Mouse (Mus musculus) heart, embryonic 13.5 days (tissue): Measurements from ENCODE around the gene Gm5134. TPM values are rescaled to one million over a fixed set of nuclear protein-coding genes. Genes with fewer than 3 reads are reported as not detected.

Experiments used
- ATAC-seq: fragments of 200-750 bp; cut with Nextera tagmentation; 2 replicates; pipeline ENCODE4 v1.8.0; 2017; ENCODE audit warnings: moderate TSS enrichment; ENCODE audit not compliant: insufficient number of reproducible peaks, low FRiP score, low TSS enrichment; ENCODE audit errors: extremely low read depth
- H3K27ac ChIP-seq: fragments of 300-500 bp; sonication (generic); replicated peaks from 2 replicates; pipeline ENCODE4 v1.5.1; 2015; ENCODE audit warnings: moderate library complexity, mild to moderate bottlenecking, inconsistent platforms
- H3K27me3 ChIP-seq: fragments of 300-500 bp; sonication (generic); replicated peaks from 2 replicates; pipeline ENCODE4 v1.6.1; 2015; ENCODE audit warnings: mild to moderate bottlenecking, inconsistent platforms
- H3K36me3 ChIP-seq: fragments of 300-500 bp; sonication (generic); 2 replicates; pipeline ENCODE4 v1.6.1; 2015; ENCODE audit warnings: mild to moderate bottlenecking, inconsistent platforms
- H3K4me1 ChIP-seq: fragments of 300-500 bp; sonication (generic); 2 replicates; pipeline ENCODE4 v1.6.1; 2015; ENCODE audit warnings: inconsistent platforms
- H3K4me2 ChIP-seq: fragments of 300-500 bp; sonication (generic); 2 replicates; pipeline ENCODE4 v1.6.1; 2015; ENCODE audit warnings: inconsistent platforms, mild to moderate bottlenecking, moderate library complexity
- H3K4me3 ChIP-seq: fragments of 300-500 bp; sonication (generic); 2 replicates; pipeline ENCODE4 v1.5.1; 2015; ENCODE audit warnings: moderate library complexity, mild to moderate bottlenecking, inconsistent platforms
- H3K9ac ChIP-seq: fragments of 300-500 bp; sonication (generic); 2 replicates; pipeline ENCODE4 v1.6.1; 2015; ENCODE audit warnings: inconsistent platforms, mild to moderate bottlenecking, moderate library complexity
- H3K9me3 ChIP-seq: fragments of 300-500 bp; sonication (generic); 2 replicates; pipeline ENCODE4 v1.6.1; 2016; ENCODE audit warnings: inconsistent platforms
- WGBS: fragments of 180-500 bp; shearing (Covaris S2); methylation state at CpG from one replicate; pipeline ENCODE4 v1.1.7; 2015; ENCODE audit warnings: mixed read lengths; 5-methylcytosine and 5-hydroxymethylcytosine counted together
- polyA plus RNA-seq: library from polyadenylated mRNA; unstranded; fragments of >200 nt; fragmentation: Nextera tagmentation; extraction: Ambion mirVana; gene quantifications from 2 replicates; pipeline ENCODE4 v1.2.1, GENCODE M21; 2015

Gm5134 gene
- polyA plus RNA-seq, 1 experiment from 2014 or later = not detected

DNA sequence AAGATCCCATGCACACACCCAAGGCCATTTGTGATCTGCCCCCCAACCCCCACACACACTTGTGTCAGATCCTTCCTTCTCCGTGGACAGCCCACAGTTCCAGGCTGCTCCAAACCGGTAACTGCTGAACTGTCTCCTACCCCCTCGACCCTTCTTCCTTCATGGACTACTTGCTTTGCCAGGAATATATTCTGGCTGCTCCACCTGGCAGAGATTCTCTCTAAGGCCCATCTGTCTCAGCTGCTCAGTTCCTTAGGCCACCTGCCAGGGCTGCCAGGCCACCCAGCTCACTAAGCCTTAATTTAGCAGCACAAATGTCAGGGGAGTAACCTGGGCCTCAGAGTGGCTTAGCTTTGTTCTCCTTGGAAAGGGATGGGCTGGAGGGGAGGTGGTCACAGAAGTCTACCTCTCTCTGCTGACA lies 47.8 kb downstream of the Gm5134 start:
- H3K4me1 ChIP-seq = peaks cover 14% of the 10 kb centered on the region
- WGBS = 30% methylated on average over 3 of the region's 3 CpGs
- no peaks in the 10 kb centered on the region for H3K36me3 ChIP-seq
- H3K27ac ChIP-seq = no peak overlapping the region
- H3K4me3 ChIP-seq = no peak overlapping the region
- H3K9ac ChIP-seq = no peak overlapping the region
- ATAC-seq = no peak
- no peaks in the 10 kb centered on the region for H3K9me3 ChIP-seq
- H3K27me3 ChIP-seq = no peaks in the 10 kb centered on the region
- H3K4me2 ChIP-seq = no peak overlapping the region

DNA sequence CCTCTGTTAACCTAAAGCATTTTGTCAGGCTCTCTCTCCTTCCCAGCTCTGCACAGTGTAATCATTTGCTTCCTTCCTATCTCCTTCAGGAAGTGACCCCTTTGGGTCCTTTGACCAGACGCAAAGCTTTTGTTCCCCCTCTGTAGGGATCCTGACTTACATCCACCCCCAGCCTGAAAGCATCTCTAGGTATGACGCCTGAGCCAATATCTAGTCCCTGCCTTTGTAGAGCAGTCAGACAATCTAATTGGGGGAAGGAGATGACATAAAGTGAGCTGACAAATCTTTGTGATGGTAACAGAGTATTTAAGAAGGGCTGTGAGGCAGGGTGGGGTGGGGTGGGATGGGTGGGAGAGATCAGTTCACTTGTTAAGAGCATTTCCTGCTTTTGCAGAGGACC lies 48.3 kb downstream of the Gm5134 start:
- Histone ChIP-seq H3K4me1 (peaks cover 14% of the 10 kb centered on the region), H3K9me3 (no peaks in the 10 kb centered on the region), H3K9ac (no peak overlapping the region), H3K4me3 (no peak overlapping the region), H3K4me2 (no peak overlapping the region), H3K27ac (no peak overlapping the region), H3K36me3 (no peaks in the 10 kb centered on the region), H3K27me3 (no peaks in the 10 kb centered on the region)
- WGBS = 40% methylated on average over 2 of the region's 2 CpGs
- ATAC-seq = no peak

DNA sequence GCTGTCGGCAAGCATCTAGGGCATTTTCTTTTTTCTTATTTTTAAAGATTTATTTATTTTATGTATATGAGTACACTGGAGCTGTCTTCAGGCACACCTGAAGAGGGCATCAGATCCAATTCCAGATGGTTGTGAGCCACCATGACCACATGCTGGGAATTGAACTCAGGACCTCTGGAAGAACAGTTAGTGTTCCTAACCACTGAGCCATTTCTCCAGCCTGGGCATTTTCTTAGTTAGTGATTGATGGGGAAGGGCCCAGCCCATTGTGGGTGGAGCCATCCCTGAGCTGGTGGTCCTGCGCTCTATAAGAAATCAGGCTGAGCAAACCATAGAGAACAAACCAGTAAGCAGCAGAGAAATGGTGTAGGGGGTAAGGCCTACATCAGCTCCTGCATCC lies 48.9 kb downstream of the Gm5134 start:
- no peaks in the 10 kb centered on the region for H3K9me3 ChIP-seq
- no peak overlapping the region for H3K4me2 ChIP-seq
- H3K27me3 ChIP-seq = no peaks in the 10 kb centered on the region
- no peak overlapping the region for H3K27ac ChIP-seq
- H3K4me3 ChIP-seq = no peak overlapping the region
- no peak for ATAC-seq
- peaks cover 14% of the 10 kb centered on the region for H3K4me1 ChIP-seq
- H3K36me3 ChIP-seq = no peaks in the 10 kb centered on the region
- no peak overlapping the region for H3K9ac ChIP-seq
- 77% methylated on average over 2 of the region's 2 CpGs for WGBS

DNA sequence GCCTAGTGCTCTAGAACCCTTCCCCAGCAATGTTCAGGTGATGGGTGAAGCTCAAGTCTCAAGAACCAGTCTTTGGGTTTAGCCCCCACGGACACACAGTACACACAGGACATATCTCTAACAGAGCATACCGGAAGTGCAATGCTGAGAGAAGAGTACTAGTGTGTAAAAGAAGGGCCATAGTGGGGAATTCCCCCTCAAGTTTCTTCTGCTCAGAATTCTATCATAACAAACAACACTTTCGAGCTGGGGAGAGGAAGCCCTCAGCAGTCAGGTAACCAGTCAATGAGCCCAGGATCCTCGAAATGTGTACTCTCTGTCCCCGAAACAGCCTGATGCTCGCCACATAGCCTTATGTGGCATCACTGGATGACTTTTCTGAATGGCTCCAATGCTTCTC lies 52.1 kb downstream of the Gm5134 start:
- WGBS = 79% methylated on average over 6 of the region's 6 CpGs
- Histone ChIP-seq H3K4me3 (no peak overlapping the region), H3K27me3 (no peaks in the 10 kb centered on the region), H3K36me3 (no peaks in the 10 kb centered on the region), H3K9ac (no peak overlapping the region), H3K4me1 (peaks cover 11% of the 10 kb centered on the region), H3K9me3 (no peaks in the 10 kb centered on the region), H3K4me2 (no peak overlapping the region), H3K27ac (no peak overlapping the region)
- no peak for ATAC-seq

DNA sequence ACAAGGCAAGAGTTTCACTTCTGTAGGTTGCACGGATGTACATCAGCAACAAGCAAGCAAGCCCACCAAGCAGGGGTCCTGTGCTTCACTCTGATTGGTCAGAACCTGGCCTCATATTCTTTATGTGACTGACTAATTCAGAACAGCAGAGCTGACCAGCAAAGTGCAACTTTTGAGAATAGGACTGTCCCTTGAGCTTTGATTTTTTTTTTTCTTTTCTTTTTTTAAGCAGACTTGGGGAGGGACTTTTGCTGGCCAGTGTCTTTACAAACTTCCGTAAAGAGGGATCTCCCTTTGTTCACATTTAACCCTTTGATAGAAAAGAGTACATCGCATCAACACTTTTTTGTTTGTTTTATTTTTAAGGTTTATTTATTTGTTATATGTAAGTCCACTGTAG lies 55.5 kb downstream of the Gm5134 start:
- Histone ChIP-seq H3K27ac (no peak overlapping the region), H3K9me3 (no peaks in the 10 kb centered on the region), H3K4me1 (no peaks in the 10 kb centered on the region), H3K9ac (no peak overlapping the region), H3K36me3 (no peaks in the 10 kb centered on the region), H3K27me3 (no peaks in the 10 kb centered on the region), H3K4me3 (no peak overlapping the region), H3K4me2 (no peak overlapping the region)
- 78% methylated on average over 3 of the region's 3 CpGs for WGBS
- ATAC-seq = no peak

DNA sequence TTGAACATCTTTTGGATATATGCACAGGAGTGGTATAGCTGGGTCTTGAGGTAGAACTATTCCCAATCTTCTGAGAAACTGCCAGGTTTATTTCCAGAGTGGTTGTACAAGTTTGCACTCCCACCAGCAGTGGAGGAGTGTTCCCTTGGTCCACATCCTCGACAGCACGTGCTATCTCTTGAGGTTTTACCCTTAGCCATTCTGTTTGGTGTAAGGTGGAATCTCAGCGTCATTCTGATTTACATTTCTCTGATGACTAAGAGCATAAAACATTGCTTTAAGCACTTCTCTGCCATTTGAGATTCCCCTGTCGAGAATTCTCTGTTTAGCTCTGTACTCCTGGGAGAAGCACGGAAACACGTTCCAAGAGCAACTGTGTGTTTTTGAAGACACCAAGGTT lies 58.6 kb downstream of the Gm5134 start:
- Histone ChIP-seq H3K9me3 (no peaks in the 10 kb centered on the region), H3K27ac (no peak overlapping the region), H3K4me3 (no peak overlapping the region), H3K27me3 (no peaks in the 10 kb centered on the region), H3K36me3 (no peaks in the 10 kb centered on the region), H3K4me2 (no peak overlapping the region), H3K4me1 (no peaks in the 10 kb centered on the region), H3K9ac (no peak overlapping the region)
- WGBS = 64% methylated on average over 6 of the region's 6 CpGs
- ATAC-seq = no peak

DNA sequence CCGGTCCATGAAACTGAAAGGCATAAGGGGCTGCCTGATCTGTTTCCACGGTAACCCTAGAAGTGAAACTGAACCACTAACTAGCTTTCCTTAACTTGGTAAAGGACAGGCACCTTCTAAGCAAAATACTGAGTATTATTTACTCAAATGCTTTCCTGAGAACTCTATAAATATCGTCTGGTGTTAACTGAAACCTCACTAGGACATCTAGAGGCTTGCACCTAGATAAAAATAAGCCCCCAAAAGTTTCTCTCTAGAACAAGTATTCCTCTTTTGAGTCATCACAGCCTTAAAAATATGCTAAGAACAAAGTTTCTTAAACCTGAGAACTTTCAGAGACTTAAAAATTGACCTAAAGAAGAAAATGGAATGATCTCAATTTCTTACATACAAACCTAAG lies 62.6 kb downstream of the Gm5134 start:
- H3K9me3 ChIP-seq = no peaks in the 10 kb centered on the region
- no peak overlapping the region for H3K4me3 ChIP-seq
- H3K9ac ChIP-seq = no peak overlapping the region
- H3K36me3 ChIP-seq = no peaks in the 10 kb centered on the region
- ATAC-seq = no peak
- no peaks in the 10 kb centered on the region for H3K4me1 ChIP-seq
- no peak overlapping the region for H3K27ac ChIP-seq
- WGBS = 81% methylated on average over 3 of the region's 3 CpGs
- H3K4me2 ChIP-seq = no peak overlapping the region
- H3K27me3 ChIP-seq = no peaks in the 10 kb centered on the region

DNA sequence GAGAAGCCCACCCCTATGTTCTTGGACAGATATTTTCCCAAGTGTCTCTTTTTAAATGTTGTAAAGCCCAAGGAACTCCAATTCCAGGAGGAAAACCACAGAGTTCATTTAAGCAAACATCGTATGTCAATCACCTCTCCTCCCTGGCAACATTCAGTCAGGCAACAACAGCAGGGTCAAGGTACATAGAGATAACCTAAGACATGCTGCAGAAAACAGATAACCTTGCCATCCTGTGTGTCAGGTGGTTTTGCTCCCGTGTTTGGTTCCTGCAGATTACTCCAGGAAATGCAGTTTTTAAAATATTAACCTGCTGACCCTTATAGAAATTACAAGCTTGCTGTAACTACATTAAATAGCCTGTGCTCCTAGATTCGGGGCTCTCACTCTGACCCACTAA lies 67.4 kb downstream of the Gm5134 start:
- Histone ChIP-seq H3K36me3 (no peaks in the 10 kb centered on the region), H3K9ac (no peak overlapping the region), H3K9me3 (peaks cover 4% of the 10 kb centered on the region; the same call in 1 of the 2 replicates), H3K4me1 (no peaks in the 10 kb centered on the region), H3K4me2 (no peak overlapping the region), H3K4me3 (no peak overlapping the region), H3K27ac (no peak overlapping the region), H3K27me3 (no peaks in the 10 kb centered on the region)
- ATAC-seq = no peak
- WGBS = 44% methylated on average over 3 of the region's 3 CpGs

DNA sequence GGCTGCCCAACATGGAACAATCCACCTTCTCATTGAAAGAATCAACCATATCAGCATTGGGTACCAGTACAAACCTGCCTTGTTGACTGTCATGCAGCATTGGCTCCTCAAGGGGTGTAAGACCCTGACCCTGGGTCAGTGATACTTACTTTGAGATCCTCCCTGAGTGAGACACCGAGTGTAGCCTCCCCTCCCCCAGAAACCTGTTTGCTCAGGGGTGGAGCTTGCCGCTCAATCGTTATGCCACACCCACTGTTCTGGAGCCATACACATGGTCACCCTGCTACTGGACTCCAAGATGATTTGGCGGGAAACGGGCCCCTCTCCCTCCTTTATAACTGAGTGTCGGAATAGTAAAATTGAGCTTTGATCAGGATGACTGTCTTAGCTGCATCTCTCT lies 69.6 kb downstream of the Gm5134 start:
- ATAC-seq = no peak
- Histone ChIP-seq H3K27ac (no peak overlapping the region), H3K27me3 (no peaks in the 10 kb centered on the region), H3K9me3 (peaks cover 4% of the 10 kb centered on the region; the same call in 1 of the 2 replicates), H3K4me3 (no peak overlapping the region), H3K36me3 (no peaks in the 10 kb centered on the region), H3K4me2 (no peak overlapping the region), H3K9ac (no peak overlapping the region), H3K4me1 (peaks cover 11% of the 10 kb centered on the region)
- WGBS = 83% methylated on average over 6 of the region's 6 CpGs

DNA sequence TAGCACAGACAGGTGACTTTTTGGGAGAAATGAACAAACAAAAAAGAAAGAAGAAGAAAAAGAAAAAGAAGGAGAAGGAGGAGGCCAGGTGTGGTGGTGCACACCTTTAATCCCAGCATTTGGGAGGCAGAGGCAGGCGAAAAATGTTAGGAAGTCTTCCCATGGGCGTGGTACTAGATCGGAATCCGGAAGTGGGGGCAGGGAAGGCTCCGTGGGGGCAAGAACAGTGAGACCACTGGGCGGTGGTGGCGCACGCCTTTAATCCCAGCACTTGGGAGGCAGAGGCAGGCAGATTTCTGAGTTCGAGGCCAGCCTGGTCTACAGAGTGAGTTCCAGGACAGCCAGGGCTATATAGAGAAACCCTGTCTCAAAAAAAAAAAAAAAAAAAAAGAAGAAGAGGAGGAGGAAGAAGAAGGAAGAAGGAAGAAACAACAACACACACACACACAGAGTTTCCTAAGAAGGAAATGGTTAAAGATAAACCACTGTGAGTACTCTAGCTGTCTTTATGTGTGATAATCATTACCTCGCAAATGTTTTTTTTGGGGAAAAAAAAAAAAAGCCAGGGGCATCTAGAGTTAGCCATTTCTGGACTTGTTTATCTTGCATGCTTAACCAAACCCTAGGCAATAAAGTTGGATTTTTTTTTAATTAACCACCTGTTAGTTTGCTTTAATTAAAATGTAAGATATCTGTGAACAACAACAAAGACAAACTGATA lies 71.3 kb downstream of the Gm5134 start:
- no peak for ATAC-seq
- H3K9ac ChIP-seq = no peak overlapping the region
- peaks cover 11% of the 10 kb centered on the region for H3K4me1 ChIP-seq
- no peak overlapping the region for H3K27ac ChIP-seq
- WGBS = 90% methylated on average over 10 of the region's 10 CpGs
- peaks cover 4% of the 10 kb centered on the region; the same call in 1 of the 2 replicates for H3K9me3 ChIP-seq
- no peak overlapping the region for H3K4me2 ChIP-seq
- no peaks in the 10 kb centered on the region for H3K27me3 ChIP-seq
- no peaks in the 10 kb centered on the region for H3K36me3 ChIP-seq
- H3K4me3 ChIP-seq = no peak overlapping the region

DNA sequence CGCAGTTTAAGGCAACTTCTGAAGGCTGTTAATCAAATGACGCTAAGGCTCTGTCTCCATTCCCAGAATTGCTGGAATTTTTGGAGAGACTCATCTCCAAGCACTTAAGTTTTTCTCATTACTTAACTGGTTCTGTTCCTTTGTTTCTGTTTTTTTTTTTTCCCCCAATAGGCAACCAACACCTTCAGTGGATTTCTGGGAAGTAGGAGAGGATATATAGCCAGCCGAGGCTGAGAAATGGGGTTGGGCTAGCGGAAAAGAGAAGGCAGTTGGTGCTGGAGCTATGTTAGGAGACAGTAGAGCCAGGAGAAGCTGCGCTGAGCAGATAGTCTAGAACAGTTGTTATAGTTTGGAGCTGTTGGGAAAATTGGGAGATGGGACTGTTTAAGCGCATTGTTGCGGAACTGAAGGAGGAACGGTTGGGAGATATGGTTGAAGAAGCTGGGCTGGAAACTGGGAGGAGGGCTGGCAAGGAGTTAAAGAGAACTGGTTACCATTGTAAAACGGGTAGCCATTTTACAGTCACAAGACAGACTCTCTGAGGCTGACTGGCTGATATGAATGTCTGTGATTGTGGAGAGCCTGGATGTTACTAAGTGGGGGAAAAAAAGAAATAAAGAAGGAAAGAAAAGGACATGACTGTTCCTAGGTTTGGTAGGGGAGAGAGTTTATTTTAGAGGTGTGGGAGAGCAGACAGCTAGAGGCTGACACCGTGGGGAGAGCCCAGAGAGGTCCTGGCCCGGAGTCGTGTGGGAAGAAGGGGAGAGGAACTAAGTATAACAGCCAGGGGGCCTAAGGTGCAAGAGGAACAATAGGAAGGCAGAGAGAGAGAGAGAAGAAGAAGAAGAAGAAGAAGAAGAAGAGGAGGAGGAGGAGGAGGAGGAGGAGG lies 73.1 kb downstream of the Gm5134 start:
- no peak overlapping the region for H3K9ac ChIP-seq
- H3K4me1 ChIP-seq = peaks cover 16% of the 10 kb centered on the region
- no peak overlapping the region for H3K4me2 ChIP-seq
- no peak overlapping the region for H3K4me3 ChIP-seq
- H3K27me3 ChIP-seq = no peaks in the 10 kb centered on the region
- no peak for ATAC-seq
- H3K36me3 ChIP-seq = no peaks in the 10 kb centered on the region
- H3K9me3 ChIP-seq = peaks cover 4% of the 10 kb centered on the region; the same call in 1 of the 2 replicates
- peak overlapping the region; percentile 36; the same call in 1 of the 2 replicates for H3K27ac ChIP-seq
- 49% methylated on average over 12 of the region's 12 CpGs for WGBS
